Mouse (Mus musculus) cerebral cortex, adult 2 months (tissue): ENCODE results near the gene M6pr.

Experiments used
- WGBS: fragments of 180-500 bp; shearing (Covaris S2); methylation state at CpG from one replicate; pipeline ENCODE4 v1.1.7; 2018; 5-methylcytosine and 5-hydroxymethylcytosine counted together

The M6pr gene

DNA sequence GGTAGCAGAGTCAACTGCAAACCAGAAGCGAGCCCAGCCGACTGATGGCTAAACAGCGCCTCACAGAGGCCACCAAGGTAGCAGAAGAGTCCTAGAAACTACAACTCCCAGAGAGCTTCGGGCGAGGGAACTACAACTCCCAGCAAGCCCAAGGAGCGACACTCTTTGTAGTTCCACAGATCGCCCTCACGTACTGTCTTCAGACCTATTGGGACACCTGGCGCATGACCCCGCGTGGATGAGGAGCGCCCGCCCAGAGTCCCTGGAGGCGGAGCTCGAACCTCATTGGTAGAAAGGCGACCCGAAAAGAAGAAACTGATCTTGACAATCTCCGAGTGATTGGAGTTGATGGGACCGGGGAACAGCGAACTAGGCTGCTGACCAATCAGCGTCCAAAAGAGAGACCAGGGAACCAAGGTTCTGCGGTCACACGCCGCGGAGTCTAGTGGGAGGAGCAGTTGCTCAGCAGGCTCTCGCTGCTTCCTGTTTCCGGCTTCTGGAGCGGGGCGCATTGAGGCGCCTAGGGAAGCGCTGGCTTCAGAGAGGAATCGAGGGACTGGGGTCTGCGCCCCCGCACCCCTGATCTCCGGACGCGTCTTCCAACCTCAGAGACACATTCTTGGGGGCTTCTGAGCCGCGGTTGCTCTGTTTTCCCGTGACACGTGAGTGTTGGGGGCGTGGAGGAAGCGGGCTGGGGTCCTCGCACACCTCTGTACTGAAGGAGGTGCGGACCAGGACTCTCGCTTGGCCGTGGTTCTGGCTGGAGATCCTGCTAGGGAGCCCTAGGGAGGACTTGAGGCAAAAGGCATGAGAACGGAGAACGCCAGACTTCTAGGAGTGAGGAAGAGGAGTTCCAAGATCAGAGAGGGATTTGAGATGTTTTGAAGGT, at the start of gene M6pr:
Gene M6pr, plus strand, starts transcription at position 216 of the 889 bp plus-strand sequence.
- under 1% methylated on average over 49 of the region's 49 CpGs for WGBS

DNA sequence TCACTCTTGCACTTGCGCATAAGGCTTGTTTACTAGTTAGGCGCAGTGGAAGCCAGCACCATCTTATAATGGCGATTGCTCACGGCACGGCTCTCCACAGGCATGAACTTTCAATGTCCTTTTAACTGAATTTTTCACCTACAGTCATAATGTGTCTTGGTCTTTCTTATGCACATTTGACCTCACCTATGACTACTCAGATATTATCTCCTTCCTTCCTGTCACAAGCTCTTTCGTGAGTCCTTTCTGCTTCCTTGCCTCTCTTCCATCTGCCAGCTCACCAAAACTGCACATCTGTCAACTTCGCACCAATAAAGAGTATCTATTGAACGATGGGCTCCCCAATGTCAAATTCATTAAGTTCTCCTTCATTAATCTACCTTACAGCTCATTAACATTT, 46.0 kb upstream of the M6pr start:
- WGBS: 92% methylated on average over 8 of the region's 8 CpGs

DNA sequence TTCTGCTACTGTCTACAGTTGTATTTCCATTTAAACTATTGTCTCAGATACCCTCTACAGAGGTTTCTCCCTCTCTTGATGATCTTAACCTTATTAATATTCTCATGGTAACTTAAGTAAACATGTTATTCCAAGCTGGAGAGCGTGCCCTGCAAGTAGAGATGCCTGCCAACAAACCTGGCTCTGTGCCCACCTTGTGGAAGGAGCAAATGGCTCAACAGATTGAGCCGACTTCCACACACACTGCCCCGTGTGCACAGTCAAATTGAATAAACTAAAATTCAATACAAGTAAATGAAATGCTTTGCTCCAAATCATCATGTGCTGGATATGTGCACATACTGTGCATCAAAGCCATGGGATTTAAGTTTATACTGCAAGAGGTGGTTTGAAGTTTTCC, 40.0 kb upstream of the M6pr start:
- WGBS: 21% methylated on average over 3 of the region's 3 CpGs

DNA sequence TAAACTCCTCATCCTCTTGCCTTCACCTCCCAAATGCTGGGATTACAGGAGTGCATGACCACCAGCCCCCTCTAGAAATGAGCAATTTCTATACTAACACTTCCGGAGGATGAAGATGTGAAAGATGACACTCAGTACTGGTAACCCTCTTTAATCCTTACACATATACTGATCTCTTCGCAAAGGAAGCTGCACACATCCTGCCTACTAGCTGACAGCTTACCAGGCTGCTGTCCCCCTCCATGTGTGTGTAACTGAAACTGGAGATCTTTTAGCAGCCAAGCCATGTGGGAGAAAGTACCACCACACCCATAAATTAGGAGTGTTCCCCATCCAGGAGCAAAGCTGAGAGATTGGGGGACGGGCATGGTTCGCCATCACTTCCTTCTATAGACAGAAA, 39.4 kb upstream of the M6pr start:
- 76% methylated on average over 4 of the region's 4 CpGs for WGBS

DNA sequence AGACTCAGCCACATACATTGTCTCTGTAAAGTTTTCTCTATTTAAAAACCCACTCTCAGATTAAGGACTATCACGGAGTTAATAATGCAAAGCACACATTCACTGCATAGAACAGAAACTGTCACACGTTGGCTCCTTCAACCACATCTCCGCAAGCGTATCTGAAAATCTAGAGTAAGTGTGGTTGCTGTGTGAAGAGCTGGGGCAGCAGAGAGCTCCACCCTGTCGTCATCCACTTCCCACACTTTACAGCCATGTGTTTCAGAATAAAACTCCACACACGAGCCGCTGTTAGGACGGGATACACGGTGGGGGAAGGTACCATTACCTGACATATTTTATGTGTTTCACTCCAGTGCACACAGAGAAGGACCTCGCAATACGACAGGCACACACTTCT, 38.4 kb upstream of the M6pr start:
- WGBS: 57% methylated on average over 11 of the region's 11 CpGs

DNA sequence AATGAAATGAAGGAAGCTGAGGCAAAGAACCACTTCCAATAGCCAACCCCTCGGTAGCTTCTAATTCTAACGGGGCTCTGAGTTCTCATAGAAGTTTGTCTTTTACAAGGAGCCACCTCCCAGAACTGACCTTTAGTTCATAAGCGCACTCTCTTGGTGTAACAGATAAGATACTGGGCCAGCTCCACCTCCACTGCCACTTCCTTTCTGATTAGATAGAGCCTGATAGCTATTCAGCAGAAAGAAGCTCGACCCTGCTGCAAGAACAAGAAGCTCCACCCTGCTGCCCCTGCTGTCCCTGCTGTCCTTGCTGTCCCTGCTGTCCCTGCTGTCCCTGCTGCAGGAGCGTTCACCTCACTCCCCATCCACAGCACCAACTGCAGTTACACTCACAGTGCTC, 34.0 kb upstream of the M6pr start:
- 73% methylated on average over 5 of the region's 5 CpGs for WGBS

DNA sequence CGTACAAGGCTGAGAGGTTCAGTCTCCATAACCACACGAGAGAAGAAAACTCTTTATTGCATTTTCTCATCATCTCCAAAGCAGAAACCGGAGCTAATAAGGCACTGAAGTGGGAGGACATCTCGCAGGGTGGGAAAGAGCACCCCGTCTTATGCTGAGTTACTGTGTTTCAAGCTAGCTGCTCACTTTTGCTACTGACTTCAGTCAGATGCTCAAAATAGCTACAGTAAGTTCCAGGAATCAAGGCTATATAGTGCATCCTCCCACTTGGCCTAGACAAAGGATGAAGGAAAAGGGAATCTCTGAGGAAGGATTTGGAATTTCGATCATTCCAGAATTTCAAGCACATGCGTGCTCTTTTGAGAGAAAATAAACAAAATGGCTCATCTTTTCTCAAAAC, 32.0 kb upstream of the M6pr start:
- WGBS: 56% methylated on average over 7 of the region's 7 CpGs

DNA sequence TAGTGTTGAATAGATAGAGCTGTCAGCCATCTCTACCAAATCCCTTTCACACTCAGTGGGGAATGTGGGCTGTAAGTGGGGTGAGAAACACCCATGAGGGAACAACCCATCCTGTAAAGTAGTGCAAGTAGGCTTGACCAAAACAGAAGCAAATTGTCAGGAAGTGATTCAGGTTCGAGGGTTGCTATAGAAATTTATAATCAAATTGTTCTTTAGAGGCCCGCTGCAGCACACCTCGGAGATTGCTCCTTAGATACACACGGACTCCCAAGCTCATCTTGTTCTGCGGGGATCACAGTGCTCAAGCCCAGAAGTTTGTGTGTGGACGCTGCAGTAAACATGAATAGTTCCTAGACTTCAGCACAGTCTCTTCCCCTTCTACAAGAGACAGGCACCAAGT, 25.7 kb upstream of the M6pr start, which contains the start of gene Klrg1:
Gene Klrg1, minus strand, starts transcription at position 101 of the 400 bp plus-strand sequence.
- WGBS: 88% methylated on average over 6 of the region's 6 CpGs

DNA sequence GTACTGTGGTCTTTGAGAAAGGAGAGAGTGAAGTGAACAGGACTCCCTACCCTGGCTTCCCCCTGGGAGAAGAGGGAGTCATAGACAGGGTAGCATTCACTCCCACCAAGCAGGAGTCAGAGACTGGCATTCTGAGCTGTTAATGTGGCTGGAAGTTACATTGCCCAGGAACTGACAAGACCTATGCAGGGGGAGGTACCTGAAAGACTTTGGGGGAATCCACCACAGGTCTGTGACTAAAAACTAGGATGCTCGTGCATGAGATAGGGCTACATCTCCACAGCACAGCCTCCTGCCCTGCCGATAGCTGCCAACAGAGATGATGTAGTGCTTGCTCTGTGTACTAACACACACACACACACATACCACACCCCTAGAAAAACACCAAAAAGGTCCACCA, 25.1 kb upstream of the M6pr start:
- 97% methylated on average over 2 of the region's 2 CpGs for WGBS

DNA sequence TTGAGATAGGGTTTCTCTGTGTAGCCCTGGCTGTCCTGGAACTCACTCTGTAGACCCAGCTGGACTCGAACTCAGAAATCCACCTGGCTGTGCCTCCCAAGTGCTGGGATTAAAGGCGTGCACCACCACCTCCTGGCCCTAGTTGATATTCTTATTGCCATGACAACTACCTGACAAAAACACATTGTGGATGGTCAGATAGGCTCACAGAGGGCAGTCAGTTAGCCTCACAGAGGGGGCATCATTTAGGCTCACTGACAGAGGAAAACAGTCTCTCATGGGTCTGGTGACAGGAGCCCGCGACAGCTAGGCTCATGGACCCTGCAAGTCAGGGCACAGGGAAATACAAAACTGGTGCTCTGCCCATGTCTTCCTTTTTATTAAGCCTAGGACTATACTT, 24.2 kb upstream of the M6pr start:
- WGBS: 87% methylated on average over 4 of the region's 4 CpGs

DNA sequence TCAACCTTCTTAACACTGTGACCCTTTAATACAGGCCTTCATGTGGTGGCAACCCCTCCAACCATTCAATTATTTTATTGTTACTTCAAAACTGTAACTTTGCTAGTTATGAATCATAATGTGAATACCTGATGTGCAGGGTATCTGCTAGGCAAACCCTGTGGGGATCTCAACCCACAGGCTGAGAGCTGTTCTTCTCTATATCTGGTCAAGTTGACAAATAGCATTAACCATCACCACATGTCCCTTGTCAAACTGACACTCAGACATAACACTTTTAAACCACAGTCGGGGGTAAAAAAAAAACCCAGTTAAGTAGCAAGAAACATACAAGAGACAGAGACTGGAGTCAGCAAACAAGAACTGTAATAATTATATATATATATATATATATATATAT, 23.7 kb upstream of the M6pr start:
- 85% methylated on average over 1 of the region's 1 CpGs for WGBS

DNA sequence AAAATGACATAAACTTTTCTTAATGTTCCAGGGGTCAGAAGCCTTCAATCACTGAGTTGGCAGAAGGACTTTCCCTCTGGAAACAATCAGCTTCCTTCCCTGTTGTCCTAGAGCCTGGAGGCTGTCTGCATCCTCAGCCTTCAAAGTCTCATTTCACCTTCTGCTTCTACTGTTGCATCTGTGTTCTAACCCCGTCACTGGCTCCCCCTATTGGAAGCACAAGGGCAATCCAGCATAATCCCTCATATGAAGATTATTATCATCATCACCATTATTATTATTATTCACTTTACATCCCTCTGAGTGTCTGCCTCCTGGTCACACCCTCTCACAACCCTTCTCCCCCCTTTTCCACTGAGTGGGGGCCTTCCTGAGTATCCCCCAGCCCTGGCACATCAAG, 20.3 kb upstream of the M6pr start:
- 52% methylated on average over 1 of the region's 1 CpGs for WGBS

DNA sequence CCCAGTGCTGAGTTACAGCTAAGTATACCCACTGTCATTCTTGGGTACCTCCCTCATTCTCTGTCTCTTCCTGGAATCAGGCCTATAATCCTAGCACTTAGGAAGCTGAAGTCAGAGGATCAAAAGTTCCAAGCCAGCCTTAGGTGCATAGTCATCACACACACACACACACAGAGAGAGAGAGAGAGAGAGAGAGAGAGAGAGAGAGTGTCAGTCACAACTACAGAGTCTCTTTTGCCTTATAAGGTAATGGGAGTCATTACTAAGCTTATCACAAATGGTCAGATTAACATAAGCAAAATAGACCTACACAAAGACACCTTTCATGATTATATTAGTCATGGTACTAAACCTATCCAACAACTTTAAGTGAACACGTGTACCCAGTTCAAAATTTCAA, 19.2 kb upstream of the M6pr start:
- 86% methylated on average over 1 of the region's 1 CpGs for WGBS

DNA sequence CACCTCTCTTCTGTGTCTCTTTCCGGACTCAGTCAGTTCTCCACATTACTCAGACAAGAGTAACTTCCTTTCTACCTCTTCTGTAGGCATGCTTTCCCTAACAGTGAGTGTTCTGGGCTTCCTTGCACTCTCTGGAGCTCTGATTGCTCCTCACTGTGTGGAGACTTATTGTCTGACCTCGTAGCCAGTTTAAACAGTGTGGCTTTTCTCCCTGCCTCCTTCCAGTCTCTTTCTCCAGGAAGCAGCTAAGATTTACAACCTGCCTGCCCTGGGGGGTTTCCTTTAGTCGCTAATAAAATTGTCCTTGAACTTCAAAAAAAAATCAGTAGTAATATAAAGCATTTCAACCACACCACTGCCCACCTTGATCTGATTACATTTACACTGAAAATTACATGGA, 18.3 kb upstream of the M6pr start:
- 68% methylated on average over 3 of the region's 3 CpGs for WGBS

DNA sequence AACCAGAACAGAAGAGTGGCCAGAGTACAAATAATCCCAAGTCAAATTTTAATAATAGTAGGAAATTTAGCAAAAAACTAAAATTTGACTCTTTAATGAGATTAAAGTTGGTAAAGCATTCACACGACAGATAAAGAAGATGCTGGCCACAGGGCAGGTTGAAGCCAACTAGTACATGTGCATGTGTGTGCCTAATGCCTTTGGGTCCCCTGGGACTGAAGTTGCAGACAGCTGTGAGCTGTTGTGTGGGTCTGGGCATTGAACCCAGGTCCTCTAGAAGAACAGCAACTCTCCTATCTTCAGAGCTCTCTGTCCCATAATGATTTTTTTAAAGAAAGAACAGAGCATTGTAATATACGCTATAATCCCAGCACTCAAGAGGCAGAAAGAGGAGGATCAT, 17.3 kb upstream of the M6pr start:
- WGBS: 92% methylated on average over 2 of the region's 2 CpGs

DNA sequence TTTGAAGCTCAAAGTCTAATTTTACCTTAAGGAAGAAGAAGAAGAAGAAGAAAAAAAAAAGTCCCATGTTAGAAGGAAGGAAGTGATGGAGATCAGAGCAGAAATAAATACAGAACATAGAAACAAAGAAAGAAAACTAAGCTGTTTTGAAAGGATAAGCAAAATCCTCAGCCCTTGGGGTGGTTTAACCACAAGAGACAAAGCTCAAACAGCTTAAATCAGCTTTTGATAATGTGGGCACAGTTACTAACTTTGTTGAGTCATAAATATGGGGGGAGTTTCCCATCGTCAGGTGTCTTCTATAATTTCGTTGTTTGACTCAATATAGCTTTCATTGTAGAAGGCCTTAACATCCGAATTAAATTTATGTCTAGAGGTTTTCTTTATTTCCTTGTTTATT, 16.8 kb upstream of the M6pr start:
- 79% methylated on average over 3 of the region's 3 CpGs for WGBS

DNA sequence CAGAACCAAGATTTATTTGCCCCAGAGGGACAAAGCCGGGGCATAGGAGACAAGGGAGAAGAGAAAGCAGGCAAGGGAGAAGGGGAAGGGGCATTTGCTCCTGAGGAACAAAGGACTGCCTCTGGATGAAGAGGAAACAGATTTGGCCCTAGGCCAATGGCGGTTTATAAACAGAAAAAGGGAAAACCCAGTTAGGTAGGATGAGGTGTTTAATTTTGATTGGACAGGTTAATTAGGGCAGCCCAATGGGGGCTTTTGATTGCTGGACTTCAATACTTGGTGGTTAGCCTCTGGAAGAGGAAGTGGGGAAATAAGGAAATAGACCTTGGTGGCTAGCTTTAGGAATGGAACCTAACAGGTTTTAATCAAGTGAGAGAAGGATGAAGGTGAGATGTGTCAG, 16.3 kb upstream of the M6pr start:
- WGBS: 47% methylated on average over 2 of the region's 2 CpGs

DNA sequence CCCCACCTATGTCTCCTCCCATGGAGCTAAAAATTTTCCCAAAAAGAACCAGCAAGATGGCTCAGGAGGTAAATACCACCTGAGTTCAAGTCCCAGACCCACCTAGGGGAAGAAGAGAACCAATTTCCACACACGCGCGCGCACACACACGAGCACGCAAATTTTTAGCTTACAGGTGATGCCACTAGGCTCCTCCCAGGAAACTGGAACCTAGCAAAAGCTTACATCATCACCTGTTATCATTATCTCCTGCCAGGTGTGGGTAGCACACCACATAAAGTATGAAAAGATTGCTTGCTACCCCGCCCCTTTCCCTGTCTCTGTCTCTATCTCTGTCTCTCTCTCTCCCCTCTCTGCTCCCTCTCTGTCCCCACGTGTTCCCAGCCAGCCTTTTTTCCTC, 15.4 kb upstream of the M6pr start:
- WGBS: 95% methylated on average over 8 of the region's 8 CpGs

DNA sequence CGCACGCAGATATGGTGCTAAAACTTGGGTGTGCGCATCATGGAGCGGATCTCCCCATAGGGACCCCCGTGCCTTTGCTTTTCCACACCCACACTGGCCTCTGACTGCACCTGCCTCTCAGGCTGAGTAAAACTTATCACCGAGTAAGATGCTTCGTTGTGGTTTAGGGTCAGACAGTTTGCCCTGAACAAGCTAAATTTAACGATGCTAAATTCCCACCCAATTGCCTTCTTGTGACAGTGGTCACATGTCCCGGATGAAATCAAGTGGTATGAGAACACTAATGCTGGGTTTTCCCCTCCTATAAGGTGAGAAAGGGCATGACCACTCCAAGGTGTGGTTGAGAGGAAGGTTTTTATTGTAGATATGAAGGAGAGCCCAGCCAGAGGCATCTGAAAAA, 14.7 kb upstream of the M6pr start:
- 89% methylated on average over 9 of the region's 9 CpGs for WGBS

DNA sequence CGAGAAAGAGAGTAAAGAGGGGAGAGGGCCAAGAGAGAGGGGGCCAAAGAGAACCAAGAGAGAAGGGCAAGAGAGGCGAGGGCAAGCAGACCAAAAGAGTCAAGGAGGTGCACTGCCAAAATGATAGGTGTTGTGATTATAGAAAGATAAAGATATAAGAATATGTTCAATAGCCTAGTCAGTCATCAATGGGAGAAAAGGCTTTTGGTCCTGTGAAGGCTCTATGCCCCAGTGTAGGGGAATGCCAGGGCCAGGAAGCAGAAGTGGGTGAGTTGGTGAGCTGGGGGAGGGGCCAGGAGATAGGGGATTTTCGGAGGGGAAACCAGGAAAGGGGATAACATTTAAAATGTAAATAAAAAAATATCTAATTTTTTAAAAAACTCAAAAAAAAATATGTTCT, 14.2 kb upstream of the M6pr start:
- 90% methylated on average over 3 of the region's 3 CpGs for WGBS

DNA sequence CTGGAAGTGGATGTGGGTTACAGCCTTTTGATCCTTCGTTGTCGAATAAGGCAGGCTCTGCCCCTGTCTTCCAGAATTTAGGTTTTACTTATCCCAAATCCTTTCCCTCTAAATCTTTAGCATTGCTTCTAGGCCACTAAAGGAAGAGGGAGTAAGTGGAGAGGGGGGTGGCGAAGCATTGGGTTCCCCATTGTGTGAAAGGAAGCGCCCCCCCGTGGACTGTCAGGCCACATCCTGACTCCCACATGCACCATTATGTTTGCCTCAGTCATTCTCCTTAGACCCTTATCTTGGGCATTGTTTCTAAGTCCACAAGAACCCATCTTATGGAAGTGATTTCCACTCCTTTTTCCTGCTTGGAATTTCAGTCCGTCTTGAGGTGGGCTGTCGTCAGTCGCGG, 13.3 kb upstream of the M6pr start:
- WGBS: 62% methylated on average over 9 of the region's 9 CpGs

DNA sequence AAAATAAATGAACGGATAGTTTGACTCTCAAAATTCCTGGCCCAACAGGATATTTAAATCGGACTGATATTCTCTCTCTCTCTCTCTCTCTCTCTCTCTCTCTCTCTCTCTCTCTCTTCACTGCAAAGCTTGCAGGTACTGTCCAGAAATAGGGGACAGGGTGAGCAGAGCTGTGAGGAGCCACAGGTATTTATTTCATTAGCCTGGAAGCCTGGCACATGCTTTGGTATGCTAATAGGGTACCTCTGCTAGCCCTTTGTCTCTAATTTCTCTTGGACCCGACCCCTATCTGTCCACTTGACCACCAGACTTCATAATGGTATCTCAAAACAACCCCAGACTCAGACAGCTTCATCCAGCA, 11.6 kb upstream of the M6pr start:
- WGBS: 23% methylated on average over 3 of the region's 3 CpGs

DNA sequence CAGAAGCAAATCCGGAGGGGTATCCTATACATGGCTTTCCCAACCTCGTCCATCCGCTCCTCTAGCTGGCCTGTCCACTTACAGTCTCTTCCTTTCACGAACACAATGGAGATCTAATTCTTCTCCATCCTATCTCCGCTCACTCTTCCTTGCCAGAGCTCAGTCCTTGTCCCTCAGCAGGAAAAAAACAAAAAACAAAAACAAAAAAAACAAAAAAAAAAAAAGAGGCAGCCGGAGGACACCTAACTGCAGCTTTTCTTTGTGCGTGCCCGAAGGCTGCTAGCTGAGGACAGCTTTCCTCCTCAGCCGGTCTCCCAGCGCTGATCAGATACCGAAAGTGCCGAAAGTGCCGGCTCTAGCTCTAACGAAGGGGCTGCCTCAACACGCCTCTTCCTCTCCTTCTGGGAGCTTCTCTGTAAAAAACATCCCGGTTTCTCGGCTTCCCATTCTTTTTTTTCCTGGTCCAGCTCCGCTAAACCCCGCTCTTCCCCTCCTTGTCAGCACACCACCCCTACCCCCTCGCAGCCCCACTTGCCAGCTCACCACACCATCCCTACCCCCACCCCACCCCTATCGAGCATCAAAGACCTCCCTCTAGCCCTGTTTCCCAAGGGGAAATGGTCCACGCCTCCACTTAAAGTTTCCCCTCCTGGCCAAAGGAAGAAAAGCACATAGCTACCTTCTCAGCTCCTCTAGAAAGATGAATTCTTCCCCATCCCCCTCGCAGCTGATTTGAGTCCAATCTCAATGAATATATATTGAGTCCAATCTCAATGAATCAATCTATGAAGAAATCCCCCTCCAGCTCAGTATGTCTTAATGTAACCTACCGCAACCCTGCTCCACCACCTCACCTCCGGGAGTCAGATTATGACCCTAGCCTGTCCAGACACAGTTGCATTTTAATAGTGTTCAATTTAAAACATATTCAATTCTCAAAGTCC, 11.0 kb upstream of the M6pr start:
- 5% methylated on average over 25 of the region's 25 CpGs for WGBS
